13 mouse cellular contexts compared by ENCODE assay signal in the genomic region with DNA sequence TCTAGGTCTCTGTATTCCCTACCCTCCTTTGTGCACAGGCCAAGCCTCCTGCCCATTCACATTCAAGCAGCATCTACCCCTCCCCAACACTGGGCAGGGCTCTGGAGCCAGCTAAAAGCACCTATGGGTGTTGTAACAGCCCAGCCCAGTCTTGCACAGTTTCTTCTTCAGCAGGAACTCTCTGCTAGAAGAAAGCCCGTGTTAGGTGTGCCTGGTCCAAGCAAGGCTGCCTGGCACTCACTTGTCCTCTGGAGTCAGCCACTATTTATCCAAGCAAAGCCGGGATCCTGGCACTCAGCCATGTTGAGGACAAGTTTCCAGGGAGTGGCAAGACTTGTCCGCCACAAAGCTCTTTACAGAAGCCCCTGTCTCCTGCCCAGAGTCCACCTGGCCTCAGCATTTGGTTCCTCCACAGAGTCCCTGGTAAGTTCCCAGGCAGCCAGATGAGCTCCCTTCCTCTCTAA. TPM values are rescaled to one million over a fixed set of nuclear protein-coding genes. Genes with fewer than 3 reads are reported as not detected.
DNase-seq lines count a peak whose midpoint lies in the region; ATAC-seq and TF ChIP-seq lines count a peak whose summit lies in the region.
"Had no signal": no experiment of that assay in that cellular context is flagged by ENCODE, and none has a peak within 500 bp of the region (broad histone marks: within the 10 kb centered on the region; RNA-seq: fewer than 3 reads in every experiment).

Gene Them5, plus strand, starts transcription at position 141 of the 464 bp plus-strand sequence.

- no peak within 1 kb of the TSS for H3K4me2 ChIP-seq in heart, embryonic 15.5 days
- H3K4me2 ChIP-seq in liver, postnatal 0 days (ENCODE audit: low read depth, low read length) = no peak within 1 kb of the TSS
- H3K4me2 ChIP-seq in lung, embryonic 14.5 days = no peak within 1 kb of the TSS
- H3K4me2 ChIP-seq in midbrain, postnatal 0 days (ENCODE audit: low read depth, low read length, poor library complexity, severe bottlenecking) = no peak within 1 kb of the TSS
- H3K4me2 ChIP-seq: embryonic facial prominence, embryonic 12.5 days; limb, embryonic 13.5 days had no signal

- TF ChIP-seq POLR2A in liver, adult 2 months (IDR thresholded peaks at IDR 0.05; ENCODE audit: extremely low read depth, insufficient read depth, low read length) = no peak
- TF ChIP-seq POLR2A in cerebellum, adult 2 months (IDR thresholded peaks at IDR 0.05; ENCODE audit: borderline replicate concordance, insufficient read depth, low read length) = no peak

- no peak within 1 kb of the TSS for H3K27ac ChIP-seq in heart, embryonic 15.5 days
- H3K27ac ChIP-seq in liver, adult 2 months (replicated peaks; ENCODE audit: insufficient read depth, low read depth, low read length) = no peak within 1 kb of the TSS
- no peak within 1 kb of the TSS for H3K27ac ChIP-seq in liver, postnatal 0 days (ENCODE audit: low read depth)
- H3K27ac ChIP-seq in lung, embryonic 14.5 days (ENCODE audit: low read depth) = no peak within 1 kb of the TSS
- H3K27ac ChIP-seq in midbrain, postnatal 0 days (ENCODE audit: low read depth, low read length) = no peak within 1 kb of the TSS
- no peak within 1 kb of the TSS for H3K27ac ChIP-seq in cerebellum, adult 2 months (ENCODE audit: insufficient read depth, low read length)
- H3K27ac ChIP-seq: embryonic facial prominence, embryonic 12.5 days; layer of hippocampus, adult 2 months; limb, embryonic 13.5 days had no signal

- WGBS in heart, embryonic 15.5 days = 15% methylated on average over 3 of the region's 3 CpGs
- 15% methylated on average over 3 of the region's 3 CpGs for WGBS in liver, adult 2 months
- WGBS in liver, postnatal 0 days (ENCODE audit: insufficient replicate concordance) = 37% methylated on average over 3 of the region's 3 CpGs
- 31% methylated on average over 3 of the region's 3 CpGs for WGBS in lung, embryonic 14.5 days
- 41% methylated on average over 3 of the region's 3 CpGs for WGBS in midbrain, postnatal 0 days
- whole genome bisulfite sequencing in cerebellum, adult 2 months = 12% methylated on average over 3 of the region's 3 CpGs

- peak; percentile 47 for ATAC-seq in heart, embryonic 15.5 days (replicated peaks; ENCODE audit: insufficient number of reproducible peaks, insufficient read depth, low FRiP score, low read depth)
- no peak for ATAC-seq in liver, postnatal 0 days
- ATAC-seq in lung, embryonic 14.5 days (ENCODE audit: insufficient read depth) = peak; percentile 41; the same call in 1 of the 2 replicates
- ATAC-seq in midbrain, postnatal 0 days (ENCODE audit: low FRiP score) = no peak

- DNase-seq in heart, adult 9 months (ENCODE audit: low spot score in 2 of 2) = no peak
- peak; percentile 60 for DNase-seq in liver, adult 2 months (ENCODE audit: extremely low read depth, low read depth, low spot score)
- DNase-seq in liver, postnatal 0 days = no peak
- peak; percentile 76 for DNase-seq in lung, embryonic 14.5 days
- peak; percentile 51 for DNase-seq in midbrain, postnatal 0 days (ENCODE audit: low spot score)
- no peak for DNase-seq in embryo, embryonic 9.5 days (ENCODE audit: extremely low spot score)
- no peak for DNase-seq in cerebellum, adult 2 months
- DNase-seq: gastrocnemius, postnatal 10 days; heart, postnatal 36 days had no signal

- TF ChIP-seq CTCF in liver, adult 2 months (IDR thresholded peaks at IDR 0.05; ENCODE audit: low read depth, low read length) = no peak
- no peak for TF ChIP-seq CTCF in liver, postnatal 0 days (IDR thresholded peaks at IDR 0.05; ENCODE audit: low read depth)
- no peak for TF ChIP-seq CTCF in lung, embryonic 14.5 days (IDR thresholded peaks at IDR 0.05; ENCODE audit: low read depth)
- no peak for TF ChIP-seq CTCF in midbrain, postnatal 0 days (IDR thresholded peaks at IDR 0.05)
- no peak for TF ChIP-seq CTCF in cerebellum, adult 2 months (IDR thresholded peaks at IDR 0.05; ENCODE audit: borderline replicate concordance, insufficient read depth, low read depth, low read length)

- H3K79me2 ChIP-seq in liver, adult 2 months (ENCODE audit: control insufficient read depth, insufficient read depth, low read length) = no peaks in the 10 kb centered on the region

- TF ChIP-seq EP300 in liver, postnatal 0 days (IDR thresholded peaks at IDR 0.05; ENCODE audit: low read depth) = no peak

- no peaks in the 10 kb centered on the region for H3K27me3 ChIP-seq in heart, embryonic 15.5 days
- no peaks in the 10 kb centered on the region for H3K27me3 ChIP-seq in liver, adult 2 months (ENCODE audit: control insufficient read depth, insufficient read depth, low read length)
- H3K27me3 ChIP-seq in liver, postnatal 0 days (ENCODE audit: insufficient read depth, low read length) = no peaks in the 10 kb centered on the region
- H3K27me3 ChIP-seq in lung, embryonic 14.5 days (ENCODE audit: insufficient read depth, low read length) = no peaks in the 10 kb centered on the region
- H3K27me3 ChIP-seq in midbrain, postnatal 0 days (ENCODE audit: insufficient read depth, low read length) = no peaks in the 10 kb centered on the region
- no peaks in the 10 kb centered on the region for H3K27me3 ChIP-seq in cerebellum, adult 2 months (ENCODE audit: control insufficient read depth, insufficient read depth, low read length)
- H3K27me3 ChIP-seq: embryonic facial prominence, embryonic 12.5 days; limb, embryonic 13.5 days had no signal

- no peak within 1 kb of the TSS for H3K9ac ChIP-seq in heart, embryonic 15.5 days
- no peak within 1 kb of the TSS for H3K9ac ChIP-seq in liver, adult 2 months (ENCODE audit: low read depth, low read length)
- no peak within 1 kb of the TSS for H3K9ac ChIP-seq in liver, postnatal 0 days (replicated peaks)
- no peak within 1 kb of the TSS for H3K9ac ChIP-seq in lung, embryonic 14.5 days
- H3K9ac ChIP-seq in midbrain, postnatal 0 days (replicated peaks; ENCODE audit: low read length, poor library complexity, severe bottlenecking) = no peak within 1 kb of the TSS
- H3K9ac ChIP-seq: embryonic facial prominence, embryonic 12.5 days; limb, embryonic 13.5 days had no signal

- no peaks in the 10 kb centered on the region for H3K9me3 ChIP-seq in heart, embryonic 15.5 days (replicated peaks)
- H3K9me3 ChIP-seq in liver, postnatal 0 days (ENCODE audit: low read length) = no peaks in the 10 kb centered on the region
- H3K9me3 ChIP-seq in lung, embryonic 14.5 days (ENCODE audit: low read depth, low read length) = no peaks in the 10 kb centered on the region
- H3K9me3 ChIP-seq in midbrain, postnatal 0 days (ENCODE audit: low read length) = no peaks in the 10 kb centered on the region
- H3K9me3 ChIP-seq: embryonic facial prominence, embryonic 12.5 days; limb, embryonic 13.5 days had no signal

- H3K36me3 ChIP-seq in heart, embryonic 15.5 days = no peaks in the 10 kb centered on the region
- H3K36me3 ChIP-seq in liver, adult 2 months (ENCODE audit: control insufficient read depth, insufficient read depth, low read length) = no peaks in the 10 kb centered on the region
- no peaks in the 10 kb centered on the region for H3K36me3 ChIP-seq in liver, postnatal 0 days (replicated peaks; ENCODE audit: insufficient read depth, low read length)
- no peaks in the 10 kb centered on the region for H3K36me3 ChIP-seq in lung, embryonic 14.5 days (ENCODE audit: insufficient read depth)
- no peaks in the 10 kb centered on the region for H3K36me3 ChIP-seq in midbrain, postnatal 0 days (ENCODE audit: insufficient read depth, low read length)
- H3K36me3 ChIP-seq: embryonic facial prominence, embryonic 12.5 days; limb, embryonic 13.5 days had no signal

- H3K4me3 ChIP-seq in heart, embryonic 15.5 days = no peak within 1 kb of the TSS
- no peak within 1 kb of the TSS for H3K4me3 ChIP-seq in liver, adult 2 months (ENCODE audit: insufficient read depth, low read depth, low read length)
- no peak within 1 kb of the TSS for H3K4me3 ChIP-seq in liver, postnatal 0 days (ENCODE audit: low read depth, low read length)
- no peak within 1 kb of the TSS for H3K4me3 ChIP-seq in lung, embryonic 14.5 days (ENCODE audit: low read depth, low read length)
- no peak within 1 kb of the TSS for H3K4me3 ChIP-seq in midbrain, postnatal 0 days (ENCODE audit: low read depth, low read length)
- no peak within 1 kb of the TSS for H3K4me3 ChIP-seq in cerebellum, adult 2 months (replicated peaks; ENCODE audit: insufficient read depth, low read depth, low read length)
- H3K4me3 ChIP-seq: embryonic facial prominence, embryonic 12.5 days; layer of hippocampus, adult 2 months; limb, embryonic 13.5 days had no signal

- H3K4me1 ChIP-seq in heart, embryonic 15.5 days (replicated peaks) = no peaks in the 10 kb centered on the region
- H3K4me1 ChIP-seq in liver, adult 2 months (ENCODE audit: control insufficient read depth, insufficient read depth, low read length) = peaks cover 12% of the 10 kb centered on the region
- H3K4me1 ChIP-seq in liver, postnatal 0 days (ENCODE audit: insufficient read depth) = no peaks in the 10 kb centered on the region
- H3K4me1 ChIP-seq in lung, embryonic 14.5 days (ENCODE audit: insufficient read depth) = no peaks in the 10 kb centered on the region
- H3K4me1 ChIP-seq in midbrain, postnatal 0 days (ENCODE audit: insufficient read depth, low read length) = no peaks in the 10 kb centered on the region
- no peaks in the 10 kb centered on the region for H3K4me1 ChIP-seq in cerebellum, adult 2 months (ENCODE audit: control insufficient read depth, insufficient read depth, low read length)
- H3K4me1 ChIP-seq: embryonic facial prominence, embryonic 12.5 days; limb, embryonic 13.5 days had no signal

RNA-seq across cellular contexts. Expression of gene Them5, which starts in this region (rescaled TPM):
- 0.16 TPM in 1 of 2 replicates, not detected in the other for polyA plus RNA-seq in heart, embryonic 15.5 days (2015; fragmentation: Nextera tagmentation; extraction: Ambion mirVana)
- total RNA-seq in liver, adult 2 months (2014; rRNA removed) = 0.09 and 0.20 TPM in 2 replicates
- not detected in 2 replicates for polyA plus RNA-seq in liver, adult 2 months (2012; rRNA removed)
- polyA plus RNA-seq in liver, postnatal 0 days (2015; fragmentation: Nextera tagmentation; extraction: Ambion mirVana) = not detected in 2 replicates
- 0.43 TPM in 1 of 2 replicates, not detected in the other for polyA plus RNA-seq in lung, embryonic 14.5 days (2014; fragmentation: Nextera tagmentation; extraction: Ambion mirVana)
- total RNA-seq in midbrain, postnatal 0 days (2014; rRNA removed) = 0.16 TPM in 1 of 2 replicates, not detected in the other
- not detected in 2 replicates for polyA plus RNA-seq in midbrain, postnatal 0 days (2015; fragmentation: Nextera tagmentation; extraction: Ambion mirVana)
- polyA plus RNA-seq in cerebellum, adult 2 months (2012; rRNA removed) = not detected in 2 replicates
- total RNA-seq: gastrocnemius, postnatal 10 days; heart, postnatal 36 days; layer of hippocampus, adult 2 months had no signal
- polyA plus RNA-seq: embryonic facial prominence, embryonic 12.5 days had no signal

Comparison
In these comparisons a context has a peak if more than half of its experiments do, and no peak if none do; other contexts are left out.
1. Peak in ATAC-seq in heart, embryonic 15.5 days; RNA of the gene not detected or under 1 TPM.
2. Peak in DNase-seq in liver, adult 2 months; RNA of the gene not detected or under 1 TPM.
3. Peak in DNase-seq and ATAC-seq in lung, embryonic 14.5 days; RNA of the gene not detected or under 1 TPM.
4. Peak in DNase-seq in midbrain, postnatal 0 days; RNA of the gene not detected or under 1 TPM.